14 mouse cellular contexts compared by ENCODE assay signal in genomic region chr11:23634573-23634972, GRCm38 (mm10). TPM values are rescaled to one million over a fixed set of nuclear protein-coding genes. Genes with fewer than 3 reads are reported as not detected.
DNase-seq lines count a peak whose midpoint lies in the region; ATAC-seq and TF ChIP-seq lines count a peak whose summit lies in the region.
"Had no signal": no experiment of that assay in that cellular context is flagged by ENCODE, and none has a peak within 500 bp of the region (broad histone marks: within the 10 kb centered on the region; RNA-seq: fewer than 3 reads in every experiment).

No protein-coding gene starts in this region.

- no peak overlapping the region for H3K9ac ChIP-seq in neural tube, embryonic 15.5 days (replicated peaks)

- H3K9me3 ChIP-seq in neural tube, embryonic 15.5 days (replicated peaks), result no peaks in the 10 kb centered on the region
- H3K9me3 ChIP-seq: embryonic facial prominence, embryonic 10.5 days; lung, embryonic 15.5 days; megakaryocyte, embryonic 14.5 days had no signal

- peak; percentile 36 for DNase-seq in cerebellum, adult 11-12 months
- DNase-seq in cerebellum, postnatal 4 days (ENCODE audit: low spot score in 2 of 2), result no peak
- peak; percentile 1 for DNase-seq in left cerebral cortex, postnatal 4 days
- no peak for DNase-seq in left cerebral cortex, adult 2 months (ENCODE audit: extremely low spot score in 1 of 2, low spot score in 2 of 2)
- peak; percentile 7 for DNase-seq in induced T-regulatory cell, adult 2 months (ENCODE audit: low read depth)
- no peak for DNase-seq in spleen, adult 18-20 months
- DNase-seq in urinary bladder, adult 18-20 months (ENCODE audit: low spot score in 2 of 2), result no peak
- DNase-seq: adrenal gland, adult 2 months; kidney, adult 11 months; kidney, postnatal 36 days had no signal

- H3K36me3 ChIP-seq in neural tube, embryonic 15.5 days, result 0 out of 2 replicates have a peak, but pooled peaks cover 3% of the 10 kb centered on the region
- H3K36me3 ChIP-seq: lung, embryonic 15.5 days had no signal

- H3K27ac ChIP-seq in left cerebral cortex, adult 2 months, result no peak overlapping the region
- H3K27ac ChIP-seq in neural tube, embryonic 15.5 days (replicated peaks), result peak overlapping the region; percentile 58; the same call in 1 of the 2 replicates
- H3K27ac ChIP-seq: embryonic facial prominence, embryonic 10.5 days had no signal

- no peak overlapping the region for H3K4me3 ChIP-seq in left cerebral cortex, adult 2 months
- no peak overlapping the region for H3K4me3 ChIP-seq in neural tube, embryonic 15.5 days (replicated peaks)

- TF ChIP-seq CTCF in left cerebral cortex, adult 2 months (IDR thresholded peaks at IDR 0.05), result no peak

- 0 out of 2 replicates have a peak overlapping the region, but pooled peaks have one; percentile 67 for H3K4me2 ChIP-seq in neural tube, embryonic 15.5 days

- no peaks in the 10 kb centered on the region for H3K27me3 ChIP-seq in neural tube, embryonic 15.5 days (replicated peaks)
- H3K27me3 ChIP-seq: lung, embryonic 15.5 days; megakaryocyte, embryonic 14.5 days had no signal

- WGBS in neural tube, embryonic 15.5 days, result 61% methylated on average over 8 of the region's 8 CpGs

- intact Hi-C loops in left cerebral cortex, postnatal 4 days (cut with DNase I), result no loop called here
- intact Hi-C loops in left cerebral cortex, adult 2 months (cut with DNase I), result loop anchor here (5.0 kb wide), 2 partner anchors 137 to 327 kb away; partner anchors contain the start of genes Ahsa2 and Usp34

- no peak for ATAC-seq in neural tube, embryonic 15.5 days (ENCODE audit: low FRiP score)

- peaks cover 19% of the 10 kb centered on the region for H3K4me1 ChIP-seq in neural tube, embryonic 15.5 days

RNA-seq across cellular contexts. Expression of gene 0610010F05Rik, which starts 1.1 kb away (rescaled TPM):
- 100 to 1,000 TPM; 107 to 116 TPM for total RNA-seq in left cerebral cortex, postnatal 4 days (2021)
- total RNA-seq in left cerebral cortex, adult 2 months (2021), result 10 to 100 TPM; 36.6 to 43.1 TPM
- polyA plus RNA-seq in neural tube, embryonic 15.5 days (2015; fragmentation: Nextera tagmentation; extraction: Ambion mirVana), result 102 and 123 TPM in 2 replicates

RNA-seq across cellular contexts. Expression of gene Pus10, which starts 30.9 kb away (rescaled TPM):
- total RNA-seq in left cerebral cortex, postnatal 4 days (2021), result 10 to 100 TPM; 23.1 to 24.7 TPM
- total RNA-seq in left cerebral cortex, adult 2 months (2021), result 10 to 100 TPM; 16.6 to 19.4 TPM
- polyA plus RNA-seq in neural tube, embryonic 15.5 days (2015; fragmentation: Nextera tagmentation; extraction: Ambion mirVana), result 11.3 and 14.9 TPM in 2 replicates

RNA-seq across cellular contexts. Expression of gene Pex13, which starts 31.2 kb away (rescaled TPM):
- total RNA-seq in left cerebral cortex, postnatal 4 days (2021), result 10 to 100 TPM; 22.6 to 22.7 TPM
- 10 to 100 TPM; 31.2 to 35.4 TPM for total RNA-seq in left cerebral cortex, adult 2 months (2021)
- polyA plus RNA-seq in neural tube, embryonic 15.5 days (2015; fragmentation: Nextera tagmentation; extraction: Ambion mirVana), result 32.9 and 34.5 TPM in 2 replicates

Comparison
In these comparisons a context has a peak if more than half of its experiments do, and no peak if none do; other contexts are left out.
1. DNase-seq: peak in cerebellum, adult 11-12 months (single experiment), left cerebral cortex, postnatal 4 days (single experiment) and induced T-regulatory cell, adult 2 months (single experiment); none in cerebellum, postnatal 4 days (0 of 2), left cerebral cortex, adult 2 months (0 of 2), spleen, adult 18-20 months (0 of 2) and urinary bladder, adult 18-20 months (0 of 2).